Mouse (Mus musculus) midbrain, embryonic 12.5 days (tissue): ENCODE measurements around the gene Gm20403. TPM values are rescaled to one million over a fixed set of nuclear protein-coding genes. Genes with fewer than 3 reads are reported as not detected.

ENCODE experiments used
- ATAC-seq: fragments of 200-750 bp; cut with Nextera tagmentation; 2 replicates; pipeline ENCODE4 v1.8.0; 2017; ENCODE audit warnings: low read depth, moderate TSS enrichment, moderate library complexity; ENCODE audit not compliant: low FRiP score
- H3K27ac ChIP-seq: fragments of 300-500 bp; sonication (generic); replicated peaks from 2 replicates; pipeline ENCODE4 v1.5.1; 2016; ENCODE audit warnings: mild to moderate bottlenecking
- H3K27me3 ChIP-seq: fragments of 300-500 bp; sonication (generic); 2 replicates; pipeline ENCODE4 v1.6.1; 2016; ENCODE audit warnings: mild to moderate bottlenecking
- H3K36me3 ChIP-seq: fragments of 300-500 bp; sonication (generic); 2 replicates; pipeline ENCODE4 v1.6.1; 2016
- H3K4me1 ChIP-seq: fragments of 300-500 bp; sonication (generic); 2 replicates; pipeline ENCODE4 v1.6.1; 2016
- H3K4me2 ChIP-seq: fragments of 300-500 bp; sonication (generic); replicated peaks from 2 replicates; pipeline ENCODE4 v1.6.1; 2016; ENCODE audit warnings: mild to moderate bottlenecking, moderate library complexity
- H3K4me3 ChIP-seq: fragments of 300-500 bp; sonication (generic); 2 replicates; pipeline ENCODE4 v1.5.1; 2016; ENCODE audit warnings: mild to moderate bottlenecking
- H3K9ac ChIP-seq: fragments of 300-500 bp; sonication (generic); replicated peaks from 2 replicates; pipeline ENCODE4 v1.6.1; 2016; ENCODE audit warnings: mild to moderate bottlenecking, moderate library complexity
- H3K9me3 ChIP-seq: fragments of 300-500 bp; sonication (generic); 2 replicates; pipeline ENCODE4 v1.6.1; 2016; ENCODE audit warnings: mild to moderate bottlenecking
- WGBS: fragments of 180-500 bp; shearing (Covaris S2); methylation state at CpG from one replicate; pipeline ENCODE4 v1.1.7; 2016; 5-methylcytosine and 5-hydroxymethylcytosine counted together
- polyA plus RNA-seq: library from polyadenylated mRNA; unstranded; fragments of >200 nt; fragmentation: Nextera tagmentation; extraction: Ambion mirVana; gene quantifications from 2 replicates; pipeline ENCODE4 v1.2.1, GENCODE M21; 2016

The Gm20403 gene
- polyA plus RNA-seq, result 1.0 TPM in 1 of 2 replicates, not detected in the other

- peak; percentile 69 for ATAC-seq
- Histone ChIP-seq H3K36me3 (no peaks in the 10 kb centered on the region), H3K9ac (peak within 1 kb of the TSS; percentile 92), H3K4me2 (peak within 1 kb of the TSS; percentile 79), H3K27me3 (no peaks in the 10 kb centered on the region), H3K4me1 (peaks cover 4% of the 10 kb centered on the region; the same call in 1 of the 2 replicates), H3K4me3 (peak within 1 kb of the TSS; percentile 96), H3K27ac (peak within 1 kb of the TSS; percentile 92), H3K9me3 (no peaks in the 10 kb centered on the region)
- WGBS, result 1% methylated on average over 52 of the region's 60 CpGs
Observed at GRCm38 (mm10) chr12:54986052-54986717, at the start of gene Gm20403. TSS of gene Gm20403 (minus strand) at chr12:54986529.

- H3K9ac ChIP-seq, result no peak overlapping the region
- 0 out of 2 replicates have a peak, but pooled peaks cover 2% of the 10 kb centered on the region for H3K9me3 ChIP-seq
- no peak overlapping the region for H3K27ac ChIP-seq
- H3K36me3 ChIP-seq, result no peaks in the 10 kb centered on the region
- whole genome bisulfite sequencing, result 80% methylated on average over 3 of the region's 3 CpGs
- no peaks in the 10 kb centered on the region for H3K27me3 ChIP-seq
- H3K4me3 ChIP-seq, result no peak overlapping the region
- ATAC-seq, result no peak
- H3K4me2 ChIP-seq, result no peak overlapping the region
- H3K4me1 ChIP-seq, result no peaks in the 10 kb centered on the region
Observed at GRCm38 (mm10) chr12:55027088-55027487, 40.8 kb upstream of the Gm20403 start.

- no peak for ATAC-seq
- H3K27me3 ChIP-seq, result no peaks in the 10 kb centered on the region
- H3K9ac ChIP-seq, result no peak overlapping the region
- H3K4me2 ChIP-seq, result no peak overlapping the region
- WGBS, result 70% methylated on average over 2 of the region's 2 CpGs
- no peaks in the 10 kb centered on the region for H3K36me3 ChIP-seq
- no peak overlapping the region for H3K27ac ChIP-seq
- H3K4me3 ChIP-seq, result no peak overlapping the region
- H3K4me1 ChIP-seq, result no peaks in the 10 kb centered on the region
- H3K9me3 ChIP-seq, result 0 out of 2 replicates have a peak, but pooled peaks cover 2% of the 10 kb centered on the region
Observed at GRCm38 (mm10) chr12:55023284-55023683, 37.0 kb upstream of the Gm20403 start.

GRCm38 (mm10) chr12:55019421-55019877 lies 33.1 kb upstream of the Gm20403 start:
- ATAC-seq, result no peak
- Histone ChIP-seq H3K4me2 (no peak overlapping the region), H3K27me3 (no peaks in the 10 kb centered on the region), H3K4me3 (no peak overlapping the region), H3K9me3 (0 out of 2 replicates have a peak, but pooled peaks cover 2% of the 10 kb centered on the region), H3K9ac (no peak overlapping the region), H3K4me1 (peaks cover 3% of the 10 kb centered on the region; the same call in 1 of the 2 replicates), H3K27ac (no peak overlapping the region), H3K36me3 (no peaks in the 10 kb centered on the region)
- 86% methylated on average over 7 of the region's 7 CpGs for whole genome bisulfite sequencing

- H3K4me2 ChIP-seq, result no peak overlapping the region
- H3K4me1 ChIP-seq, result peaks cover 3% of the 10 kb centered on the region; the same call in 1 of the 2 replicates
- no peak overlapping the region for H3K9ac ChIP-seq
- H3K9me3 ChIP-seq, result no peaks in the 10 kb centered on the region
- ATAC-seq, result no peak
- H3K36me3 ChIP-seq, result no peaks in the 10 kb centered on the region
- 66% methylated on average over 9 of the region's 9 CpGs for WGBS
- H3K4me3 ChIP-seq, result no peak overlapping the region
- H3K27me3 ChIP-seq, result no peaks in the 10 kb centered on the region
- H3K27ac ChIP-seq, result no peak overlapping the region
Observed at GRCm38 (mm10) chr12:55017119-55017721, 30.9 kb upstream of the Gm20403 start.

- ATAC-seq, result no peak
- Histone ChIP-seq H3K27me3 (no peaks in the 10 kb centered on the region), H3K4me3 (no peak overlapping the region), H3K4me1 (peaks cover 3% of the 10 kb centered on the region; the same call in 1 of the 2 replicates), H3K9ac (no peak overlapping the region), H3K36me3 (no peaks in the 10 kb centered on the region), H3K4me2 (no peak overlapping the region), H3K27ac (no peak overlapping the region), H3K9me3 (no peaks in the 10 kb centered on the region)
- WGBS, result 81% methylated on average over 8 of the region's 8 CpGs
Observed at GRCm38 (mm10) chr12:55016339-55017118, 30.2 kb upstream of the Gm20403 start.

GRCm38 (mm10) chr12:55015428-55015827 lies 29.1 kb upstream of the Gm20403 start:
- no peak overlapping the region for H3K9ac ChIP-seq
- H3K9me3 ChIP-seq, result no peaks in the 10 kb centered on the region
- no peaks in the 10 kb centered on the region for H3K27me3 ChIP-seq
- peaks cover 3% of the 10 kb centered on the region; the same call in 1 of the 2 replicates for H3K4me1 ChIP-seq
- WGBS, result 77% methylated on average over 5 of the region's 5 CpGs
- ATAC-seq, result no peak
- no peaks in the 10 kb centered on the region for H3K36me3 ChIP-seq
- H3K27ac ChIP-seq, result no peak overlapping the region
- no peak overlapping the region for H3K4me2 ChIP-seq
- H3K4me3 ChIP-seq, result no peak overlapping the region

- Histone ChIP-seq H3K4me3 (no peak within 1 kb of the TSS), H3K4me2 (no peak within 1 kb of the TSS), H3K36me3 (no peaks in the 10 kb centered on the region), H3K27me3 (no peaks in the 10 kb centered on the region), H3K4me1 (peaks cover 3% of the 10 kb centered on the region; the same call in 1 of the 2 replicates), H3K27ac (no peak within 1 kb of the TSS), H3K9ac (no peak within 1 kb of the TSS), H3K9me3 (no peaks in the 10 kb centered on the region)
- ATAC-seq, result no peak
- 87% methylated on average over 6 of the region's 6 CpGs for WGBS
Observed at GRCm38 (mm10) chr12:55013626-55014398, 27.5 kb upstream of the Gm20403 start, which contains the start of gene Baz1a. TSS of gene Baz1a (minus strand) at chr12:55014348.

- no peaks in the 10 kb centered on the region for H3K9me3 ChIP-seq
- H3K9ac ChIP-seq, result no peak overlapping the region
- no peak for ATAC-seq
- no peaks in the 10 kb centered on the region for H3K27me3 ChIP-seq
- no peaks in the 10 kb centered on the region for H3K36me3 ChIP-seq
- 71% methylated on average over 1 of the region's 1 CpGs for WGBS
- no peak overlapping the region for H3K4me2 ChIP-seq
- H3K4me3 ChIP-seq, result no peak overlapping the region
- H3K4me1 ChIP-seq, result peaks cover 3% of the 10 kb centered on the region; the same call in 1 of the 2 replicates
- H3K27ac ChIP-seq, result no peak overlapping the region
Observed at GRCm38 (mm10) chr12:55013031-55013430, 26.7 kb upstream of the Gm20403 start.

- Histone ChIP-seq H3K4me2 (no peak overlapping the region), H3K36me3 (no peaks in the 10 kb centered on the region), H3K9ac (no peak overlapping the region), H3K9me3 (no peaks in the 10 kb centered on the region), H3K27ac (no peak overlapping the region), H3K4me3 (no peak overlapping the region), H3K4me1 (no peaks in the 10 kb centered on the region), H3K27me3 (no peaks in the 10 kb centered on the region)
- ATAC-seq, result no peak
- WGBS, result 87% methylated on average over 14 of the region's 14 CpGs
Observed at GRCm38 (mm10) chr12:55007361-55008008, 21.2 kb upstream of the Gm20403 start.

GRCm38 (mm10) chr12:55006071-55006470 lies 19.7 kb upstream of the Gm20403 start:
- no peak for ATAC-seq
- H3K27me3 ChIP-seq, result no peaks in the 10 kb centered on the region
- no peaks in the 10 kb centered on the region for H3K9me3 ChIP-seq
- H3K4me3 ChIP-seq, result no peak overlapping the region
- H3K9ac ChIP-seq, result no peak overlapping the region
- no peaks in the 10 kb centered on the region for H3K36me3 ChIP-seq
- no peaks in the 10 kb centered on the region for H3K4me1 ChIP-seq
- no peak overlapping the region for H3K27ac ChIP-seq
- WGBS, result 94% methylated on average over 7 of the region's 7 CpGs
- no peak overlapping the region for H3K4me2 ChIP-seq
